Mouse (Mus musculus) testis, adult 2 months (tissue): ENCODE measurements around the gene Olfr975.

Source experiments
- CTCF ChIP-seq: fragments of 200-500 bp; IDR thresholded peaks from 2 replicates; pipeline ENCODE4 v1.5.1; 2012; ENCODE audit warnings: low read depth, mild to moderate bottlenecking, inconsistent platforms, low read length, moderate library complexity; ENCODE audit not compliant: control insufficient read depth, insufficient read depth, insufficient replicate concordance
- POLR2A ChIP-seq: fragments of 200-500 bp; IDR thresholded peaks from 2 replicates; pipeline ENCODE4 v1.6.1; 2012; ENCODE audit warnings: low read depth, mild to moderate bottlenecking, inconsistent platforms, low read length, moderate library complexity; ENCODE audit not compliant: control insufficient read depth

- TF ChIP-seq CTCF (no peak), POLR2A (no peak)
These were observed 46.7 kb downstream of the Olfr975 start for GRCm38 (mm10) chr9:39905106-39905505.
